Mouse (Mus musculus): ENCODE measurements around the gene Slc25a15.

Slc25a15 gene

DNA sequence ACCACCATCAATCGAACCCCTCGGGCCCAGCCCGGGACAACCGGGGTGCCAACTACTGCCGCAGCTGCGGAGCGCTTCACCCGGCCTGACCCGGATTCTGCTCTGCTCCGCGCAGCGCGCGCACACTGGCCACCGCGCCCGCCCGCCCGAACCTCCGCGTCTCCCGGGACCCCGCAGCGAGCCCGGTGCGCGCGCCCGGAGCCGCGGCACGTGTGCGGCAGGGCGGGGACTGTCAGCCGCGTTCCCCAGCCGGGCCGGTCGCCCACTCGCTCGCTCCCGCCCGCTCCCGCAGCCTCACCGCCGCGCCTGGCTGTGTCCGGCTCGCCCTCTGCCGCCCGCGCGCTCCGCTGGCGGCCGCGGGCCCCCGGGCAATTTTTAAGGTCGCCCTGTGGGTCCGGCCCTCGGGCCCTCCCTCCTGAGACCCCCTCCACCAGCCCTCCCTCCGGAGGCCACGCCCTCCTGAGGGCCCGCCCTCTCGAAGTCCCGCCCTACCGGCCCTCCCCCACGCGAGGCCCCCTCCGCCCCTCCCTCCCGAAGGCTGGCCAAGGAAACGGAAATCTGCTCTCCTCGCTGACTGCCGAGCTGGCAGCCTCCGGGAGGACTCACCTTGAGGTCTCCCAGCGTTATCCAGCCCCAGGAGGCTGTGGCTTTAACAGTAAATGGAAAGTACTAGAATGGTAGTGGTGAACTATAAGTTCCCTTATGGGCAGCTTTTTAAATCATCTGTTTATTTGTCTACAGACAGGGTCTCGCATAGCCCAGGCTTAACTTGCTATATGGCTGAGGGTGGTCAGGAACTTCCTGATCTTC, at the start of gene Slc25a15:
Slc25a15 (minus strand) TSS at position 456 of the 810 bp plus-strand sequence.
- DNase-seq (ENCODE audit: low spot score in 2 of 2) = peak; percentile 88 to 91

DNA sequence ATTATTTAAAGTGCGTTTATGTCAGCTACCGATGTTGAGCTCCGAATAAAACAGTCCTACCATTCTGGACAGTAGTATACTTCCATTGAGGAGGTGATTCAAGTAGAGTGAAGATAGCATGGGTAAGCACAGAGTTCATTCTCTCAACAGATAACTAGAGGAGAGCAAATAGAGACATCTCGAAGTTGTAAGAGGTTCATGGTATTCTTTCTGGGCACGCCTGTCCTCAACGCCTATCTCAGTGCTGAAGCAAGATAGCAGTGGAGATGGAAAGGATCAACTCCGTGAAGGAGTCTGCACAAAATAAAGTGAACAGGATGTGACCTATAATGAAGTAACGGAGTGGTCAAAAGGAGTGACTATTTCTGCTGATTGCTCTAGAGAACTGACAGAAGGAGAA, 13.6 kb upstream of the Slc25a15 start:
- no peak for DNase-seq (ENCODE audit: low spot score in 2 of 2)

DNA sequence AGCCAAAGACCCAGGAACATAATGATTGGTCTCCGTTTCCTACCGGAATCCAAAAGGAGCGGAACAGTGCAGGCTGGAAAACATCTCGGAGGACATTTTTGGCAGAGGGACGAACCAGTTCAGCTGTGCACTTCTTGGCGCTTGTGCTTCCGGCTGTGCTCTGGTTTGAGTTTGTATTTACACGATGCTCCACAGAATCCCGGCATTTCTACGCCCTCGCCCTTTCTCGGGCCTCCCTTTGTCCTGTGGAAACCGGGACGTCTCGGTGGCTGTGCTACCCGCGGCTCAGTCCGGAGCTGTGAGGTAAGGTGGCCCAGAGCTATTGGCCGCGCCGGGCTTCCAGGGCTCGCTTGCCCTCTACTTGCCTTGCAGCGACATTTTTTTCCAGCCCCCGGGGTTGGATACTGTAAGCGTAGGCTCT, 12.9 kb upstream of the Slc25a15 start, which contains the start of gene Mrps31:
Mrps31 (plus strand) TSS at position 80 of the 421 bp plus-strand sequence.
- peak; percentile 51 to 80 for DNase-seq (ENCODE audit: low spot score in 2 of 2)

DNA sequence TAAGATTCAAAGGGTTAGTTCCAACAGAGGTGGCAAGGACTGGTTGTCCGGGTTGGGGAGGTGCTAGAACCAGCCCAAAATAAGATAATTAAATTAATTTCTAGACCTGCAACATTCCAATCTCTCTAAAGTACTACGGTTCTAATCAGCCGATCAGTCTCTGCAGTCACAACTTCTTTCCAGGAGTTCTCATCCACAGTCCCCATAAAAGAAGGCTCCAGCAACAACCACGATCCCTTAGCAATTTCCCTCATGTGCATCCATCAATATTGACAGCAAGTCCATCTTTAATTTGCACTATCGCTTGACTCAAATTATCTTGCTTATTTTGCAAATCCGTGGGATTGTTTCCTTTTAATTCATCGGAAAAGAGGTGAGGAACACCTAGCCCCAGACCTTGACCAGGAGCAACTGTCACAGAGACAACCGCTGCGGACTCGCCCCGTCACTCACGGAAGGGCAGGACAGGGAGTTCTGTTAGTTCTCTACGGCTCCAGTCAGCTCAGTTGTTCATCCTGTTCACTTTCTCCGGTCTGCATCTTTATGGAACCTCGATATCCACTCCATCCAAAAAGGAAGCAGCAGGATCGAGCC, 12.4 kb upstream of the Slc25a15 start:
- DNase-seq (ENCODE audit: low spot score in 2 of 2) = no peak

DNA sequence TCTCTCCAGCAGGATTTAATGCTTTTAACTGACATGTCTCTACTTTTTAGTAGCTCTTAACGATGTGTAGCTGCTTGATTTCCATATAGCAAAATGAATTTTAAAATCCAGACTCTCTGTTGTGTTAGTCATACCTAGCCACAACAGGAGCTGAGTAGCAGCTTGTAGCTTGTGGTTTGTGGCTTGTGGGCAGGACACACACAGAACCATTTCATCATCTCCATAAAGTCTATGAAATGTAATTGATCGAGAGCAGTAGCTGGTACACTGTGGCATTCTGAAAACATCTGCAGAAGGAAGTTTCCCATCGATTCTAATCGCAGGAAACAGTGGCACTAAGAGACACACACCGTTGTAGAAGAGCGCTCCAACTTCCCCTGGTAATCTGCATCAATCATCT, 7.3 kb upstream of the Slc25a15 start:
- no peak for DNase-seq (ENCODE audit: low spot score in 2 of 2)

DNA sequence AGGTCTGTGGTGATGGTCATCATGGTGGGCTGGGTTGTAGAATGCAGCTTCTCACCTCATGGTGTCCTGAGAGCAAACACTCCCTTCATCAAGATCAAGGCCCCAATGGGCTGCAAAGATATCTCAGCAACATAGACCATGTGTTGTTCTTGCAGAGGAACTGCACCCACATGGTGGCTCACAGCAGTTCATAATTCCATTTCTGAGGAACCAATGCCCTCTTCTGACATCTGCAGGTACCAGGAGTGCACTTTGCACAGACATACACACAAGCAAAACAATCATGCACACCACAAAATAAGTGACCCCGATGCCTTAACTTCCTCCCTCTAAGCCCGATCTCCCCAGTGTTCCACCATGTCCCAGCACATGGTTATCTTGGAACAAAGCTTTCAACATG, 4.8 kb upstream of the Slc25a15 start:
- DNase-seq (ENCODE audit: low spot score in 2 of 2) = no peak

DNA sequence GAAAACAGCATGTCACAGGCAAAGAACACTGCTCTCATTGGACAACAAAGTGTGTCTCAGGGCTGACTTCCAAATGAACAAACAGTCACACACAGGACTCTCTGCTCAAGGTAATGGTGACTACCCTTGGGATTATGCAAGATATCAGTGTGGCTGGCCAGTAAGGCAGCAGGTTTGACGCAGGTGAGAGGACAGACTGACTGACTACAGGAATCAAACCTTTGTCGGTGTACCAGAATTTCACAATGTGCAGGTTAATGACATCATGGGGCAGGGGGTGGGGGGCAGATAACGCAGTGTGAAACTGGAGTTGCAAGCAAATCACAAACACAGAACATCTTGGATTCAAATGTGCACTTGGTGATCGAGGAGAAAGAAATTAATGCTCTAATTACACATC, 2.2 kb upstream of the Slc25a15 start:
- DNase-seq (ENCODE audit: low spot score in 2 of 2) = no peak

DNA sequence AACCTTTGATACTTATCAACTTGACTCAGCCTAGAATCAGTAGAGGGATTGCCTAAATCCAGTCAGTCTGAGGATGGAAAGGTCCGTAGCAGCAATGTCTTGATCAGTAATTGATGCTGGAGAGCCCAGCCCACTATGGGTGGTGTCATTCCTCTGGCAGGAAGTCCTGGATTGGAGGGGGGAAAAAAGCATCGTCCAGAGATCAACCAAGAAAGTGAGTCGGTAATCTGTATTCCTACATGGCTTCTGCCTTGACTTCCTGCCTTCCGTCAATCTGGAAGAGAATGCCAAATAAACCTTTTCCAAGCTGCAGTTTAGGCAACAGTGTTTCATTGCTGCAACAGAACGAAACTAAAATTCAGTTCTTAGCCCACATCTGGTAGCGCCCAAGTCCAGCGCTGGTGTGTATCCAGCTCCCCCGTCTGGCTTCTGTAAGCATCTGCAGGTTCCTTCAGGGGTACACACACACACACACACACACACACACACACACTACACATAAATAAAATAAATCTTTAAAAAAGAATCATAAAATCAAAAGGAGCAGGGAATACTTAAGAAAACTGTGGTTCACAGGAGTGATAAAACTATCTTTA, 986 bp upstream of the Slc25a15 start:
- DNase-seq (ENCODE audit: low spot score in 2 of 2) = no peak

DNA sequence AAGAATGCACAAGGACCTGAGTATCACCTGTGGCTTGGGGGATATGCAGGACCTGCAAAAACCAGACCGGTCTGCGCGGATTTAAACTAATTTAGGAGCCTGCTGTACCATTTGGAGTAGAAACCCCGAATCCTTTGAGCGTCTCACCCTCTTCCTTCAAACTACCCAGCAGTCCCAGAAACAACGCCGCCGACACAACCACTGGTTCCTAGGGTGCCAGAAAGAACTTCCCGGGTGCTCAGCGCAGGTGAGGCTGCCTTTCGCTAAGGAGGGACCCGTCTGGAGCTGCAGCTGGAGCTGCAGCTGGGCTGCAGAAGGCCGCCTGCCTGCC, 621 bp downstream of the Slc25a15 start:
- DNase-seq (ENCODE audit: low spot score in 2 of 2) = no peak

DNA sequence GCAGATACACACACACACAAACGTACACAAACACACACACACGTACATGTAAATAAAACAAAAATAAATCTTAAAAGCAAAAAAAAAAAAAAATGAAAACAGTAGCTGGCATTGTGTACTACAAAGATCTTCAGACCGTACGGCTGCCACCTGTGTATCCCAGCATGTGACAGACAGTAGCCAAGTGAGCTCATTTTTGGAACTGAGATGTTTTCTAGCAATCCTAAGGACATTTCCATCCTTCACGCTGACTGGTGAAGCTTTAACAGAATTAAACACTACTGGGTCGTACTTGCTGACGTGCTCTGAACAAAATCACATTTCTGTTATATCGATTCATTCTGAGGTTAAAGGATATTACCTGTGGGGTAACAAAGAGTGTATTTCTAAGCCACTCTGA, 3.1 kb downstream of the Slc25a15 start:
- no peak for DNase-seq (ENCODE audit: low spot score in 2 of 2)

DNA sequence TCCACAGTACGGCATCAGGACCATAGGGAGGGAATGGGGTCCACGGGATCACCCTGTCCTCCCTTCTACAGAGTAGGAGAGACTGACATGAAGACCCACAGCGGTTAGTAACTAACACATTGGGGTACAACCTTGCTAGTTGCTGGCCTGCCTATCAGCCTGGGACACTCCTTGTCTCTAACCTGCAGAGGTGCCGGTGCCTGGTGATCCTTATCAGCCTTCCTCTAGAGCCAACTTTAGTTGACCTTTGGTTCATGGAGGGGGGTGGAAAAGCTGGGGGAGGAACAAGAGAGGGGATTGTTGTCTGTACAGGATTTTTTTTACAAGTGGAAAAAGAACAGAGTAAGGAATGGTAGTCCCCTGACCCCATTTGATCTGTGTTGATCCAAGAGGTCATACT, 3.9 kb downstream of the Slc25a15 start:
- DNase-seq (ENCODE audit: low spot score in 2 of 2) = no peak

DNA sequence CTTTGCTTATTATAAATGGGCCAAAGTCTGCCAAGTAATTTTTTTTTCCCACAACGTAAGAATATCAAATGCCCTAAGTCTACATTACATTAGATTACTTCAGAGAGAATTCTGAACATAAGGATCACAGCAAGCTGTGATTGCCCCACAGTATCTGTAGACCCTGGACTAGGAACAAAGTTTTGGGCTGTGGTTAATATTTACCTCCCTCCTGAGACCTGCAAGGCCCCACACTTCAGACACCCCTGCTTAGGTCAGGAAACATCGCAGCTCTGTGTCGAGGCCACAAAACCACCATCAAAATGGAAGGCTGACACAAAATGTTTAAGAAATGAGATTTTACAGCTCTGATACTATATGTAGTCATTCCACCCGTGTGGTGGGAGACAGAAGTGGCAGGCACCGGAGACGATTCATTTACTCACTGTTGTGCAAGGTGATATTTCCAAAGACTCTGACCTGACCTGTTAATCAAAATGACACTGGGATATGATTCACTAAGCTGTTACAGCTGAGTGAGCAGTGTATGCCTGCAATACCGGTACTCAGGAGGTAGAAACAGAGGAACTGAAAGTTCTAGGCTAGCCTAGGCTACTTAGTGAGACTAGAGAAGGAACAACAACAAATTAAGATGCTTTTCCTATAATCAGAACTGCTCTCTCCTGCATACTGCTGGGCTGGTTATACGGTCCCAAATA, 7.5 kb downstream of the Slc25a15 start:
- no peak for DNase-seq (ENCODE audit: low spot score in 2 of 2)

DNA sequence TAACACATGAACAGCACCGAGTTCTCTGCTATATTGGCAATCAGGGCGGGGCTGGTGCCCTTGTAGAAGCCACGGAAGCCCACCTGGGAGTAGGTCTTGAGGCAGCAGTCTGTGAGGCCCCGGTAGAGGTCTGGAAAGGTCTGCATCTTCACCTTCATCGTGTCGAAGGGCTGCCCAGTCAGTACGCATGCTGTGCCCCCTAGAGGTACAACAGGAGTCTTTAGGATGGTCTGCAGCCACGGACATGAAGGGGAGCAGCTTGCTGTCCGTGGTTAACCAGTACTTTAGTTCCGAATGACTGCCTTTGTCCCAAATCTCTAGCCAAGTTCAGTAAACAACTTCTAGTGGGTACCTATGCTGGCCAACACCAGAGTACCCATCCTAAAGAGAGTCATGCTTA, 8.5 kb downstream of the Slc25a15 start:
- no peak for DNase-seq (ENCODE audit: low spot score in 2 of 2)

DNA sequence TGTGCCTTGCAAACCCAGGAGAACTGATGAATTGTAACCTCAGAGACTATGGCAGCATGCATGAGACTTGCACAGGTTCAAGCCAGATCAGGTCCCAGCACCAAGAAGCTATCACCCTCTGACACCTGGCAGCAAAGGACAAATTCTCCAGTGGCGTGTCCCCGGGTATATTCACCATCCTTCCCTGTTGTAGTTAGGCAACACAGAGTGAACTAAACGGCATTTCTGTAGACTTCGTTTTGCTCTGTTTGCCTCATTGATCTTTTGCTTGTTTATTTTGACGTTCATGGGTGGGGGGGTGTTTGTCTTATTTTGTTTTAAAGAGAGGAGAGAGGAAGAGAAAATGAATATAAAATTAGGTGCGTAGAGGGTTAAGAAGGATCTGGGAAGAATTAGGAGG, 13.2 kb downstream of the Slc25a15 start:
- DNase-seq (ENCODE audit: low spot score in 2 of 2) = no peak

DNA sequence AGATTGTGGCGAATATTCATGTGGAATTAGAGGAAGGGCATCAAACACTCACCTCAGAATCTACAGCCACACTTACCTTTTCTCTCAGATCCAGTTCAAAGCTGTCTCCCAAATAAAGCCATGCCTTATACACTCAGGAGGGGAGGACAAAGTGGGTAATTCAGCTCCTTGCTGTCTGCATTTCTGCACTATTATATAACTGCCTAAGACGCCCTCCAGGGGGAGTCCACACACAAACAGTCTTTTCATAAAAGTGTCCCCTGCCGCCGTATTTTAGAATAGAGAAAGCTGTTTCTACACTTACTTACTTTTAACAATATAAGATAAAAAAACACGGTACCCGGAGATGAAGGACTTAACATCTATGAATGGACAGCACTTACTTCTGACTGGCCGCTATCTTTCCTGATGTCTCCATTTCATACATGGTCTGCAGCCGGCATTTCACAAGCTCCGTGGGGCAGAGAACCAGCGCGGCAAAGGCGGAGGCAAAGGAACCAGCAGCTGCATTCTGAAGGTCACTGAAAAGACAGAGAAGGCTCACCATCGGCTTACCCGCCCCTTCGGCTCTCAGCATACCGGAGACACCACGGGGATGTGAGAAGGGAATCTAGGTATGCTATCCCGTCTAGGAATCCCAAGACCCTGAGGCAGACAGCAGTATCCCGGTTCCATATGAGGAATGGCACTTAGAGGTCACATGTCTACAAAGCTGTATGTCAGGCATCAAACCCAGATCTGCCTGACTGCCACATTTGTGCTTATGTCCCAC, 15.4 kb downstream of the Slc25a15 start:
- no peak for DNase-seq (ENCODE audit: low spot score in 2 of 2)

DNA sequence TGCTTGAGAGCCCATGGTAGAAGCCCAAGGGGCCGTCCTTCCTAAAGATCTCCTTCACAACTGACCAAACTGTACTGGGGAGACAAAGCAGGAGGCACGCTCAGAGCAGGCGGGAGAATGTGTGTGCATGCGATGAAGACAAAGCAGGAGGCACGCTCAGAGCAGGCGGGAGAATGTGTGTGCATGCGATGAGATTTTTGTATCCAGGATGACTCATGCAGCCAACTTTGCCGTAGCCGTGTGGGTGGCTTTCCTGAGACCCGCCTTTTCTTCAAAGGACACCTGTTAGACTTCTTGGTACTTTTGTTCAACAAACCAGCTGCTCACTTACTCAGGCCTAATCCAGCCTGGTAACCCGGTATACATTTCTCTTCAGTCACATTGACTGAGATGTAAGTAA, 17.5 kb downstream of the Slc25a15 start:
- DNase-seq (ENCODE audit: low spot score in 2 of 2) = no peak

DNA sequence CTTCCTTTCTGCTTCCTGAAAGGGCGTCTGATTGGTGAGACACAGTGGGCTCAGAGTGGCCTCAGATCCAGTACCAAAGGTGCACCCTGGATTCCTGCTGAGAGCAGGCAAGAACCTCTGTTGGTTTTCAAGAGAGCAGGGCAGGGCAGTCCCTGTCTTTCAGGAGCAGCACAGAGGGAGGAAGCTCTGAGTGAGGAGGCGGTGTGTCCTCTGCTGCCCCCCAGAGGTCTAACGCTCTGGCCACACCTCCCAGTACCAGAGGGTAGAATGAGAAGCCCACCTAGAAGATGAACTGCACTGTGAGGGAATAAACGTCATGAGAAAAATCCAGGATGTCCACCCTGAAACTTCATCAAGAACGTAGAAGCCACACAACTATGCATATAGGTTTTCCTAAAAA, 21.5 kb downstream of the Slc25a15 start:
- peak; percentile 23 to 67 for DNase-seq (ENCODE audit: low spot score in 2 of 2)

DNA sequence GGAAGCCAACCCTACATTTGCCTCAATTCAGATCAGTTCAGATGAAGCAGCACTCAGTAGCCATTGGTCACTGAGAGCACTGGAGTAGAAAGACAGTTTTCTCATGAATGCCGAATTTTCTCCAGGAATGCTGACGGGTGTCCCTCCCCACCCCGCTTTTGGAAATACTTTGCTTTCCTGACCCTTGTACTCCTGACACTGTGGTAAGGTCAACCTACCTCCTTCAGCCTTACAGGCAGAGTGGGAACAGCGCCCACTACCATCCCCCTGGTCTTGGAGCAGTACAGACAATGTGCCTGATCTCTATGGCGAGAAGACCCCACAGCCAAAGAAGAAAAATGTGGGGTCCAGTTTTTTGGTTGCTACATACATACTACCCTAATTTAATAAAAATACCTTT, 22.1 kb downstream of the Slc25a15 start:
- DNase-seq (ENCODE audit: low spot score in 2 of 2) = no peak

DNA sequence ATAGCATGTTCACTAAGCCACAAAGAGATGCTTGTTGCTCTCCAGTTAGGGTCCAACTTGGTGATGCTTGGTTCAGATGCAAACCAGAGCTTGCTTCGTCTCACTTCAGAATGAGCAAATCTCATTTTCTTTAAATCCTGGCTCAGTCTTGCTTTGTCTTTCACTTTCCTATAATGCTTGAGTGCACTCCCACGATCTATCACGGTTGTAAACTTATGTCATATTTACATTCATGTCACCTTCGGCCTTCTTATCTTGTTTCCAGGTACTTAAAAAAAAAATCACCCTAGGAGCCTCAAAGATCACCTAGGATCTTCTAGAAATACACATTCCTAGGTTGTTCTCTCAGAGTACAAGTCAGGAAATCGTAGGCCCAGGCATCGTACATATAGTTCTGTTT, 38.5 kb downstream of the Slc25a15 start:
- no peak for DNase-seq (ENCODE audit: low spot score in 2 of 2)

DNA sequence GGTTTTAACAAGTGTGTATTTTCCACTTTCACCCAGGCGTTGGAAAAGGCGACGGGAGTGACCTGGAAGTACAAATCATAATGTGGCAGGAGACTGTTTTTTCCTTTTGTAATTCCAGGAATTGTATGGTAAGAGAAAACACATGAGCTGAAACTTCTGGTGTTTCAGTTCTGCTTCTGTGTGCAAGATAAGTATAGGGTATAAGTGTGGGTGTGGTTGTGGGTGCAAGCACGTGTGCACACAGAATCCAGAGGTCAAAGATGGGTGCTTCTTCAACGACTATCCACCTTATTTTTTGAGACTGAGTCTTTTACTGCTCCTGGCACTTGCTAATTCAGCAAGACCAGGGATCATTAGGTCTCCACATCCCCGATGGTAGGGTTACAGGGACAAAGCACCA, 39.0 kb downstream of the Slc25a15 start:
- DNase-seq (ENCODE audit: low spot score in 2 of 2) = no peak

DNA sequence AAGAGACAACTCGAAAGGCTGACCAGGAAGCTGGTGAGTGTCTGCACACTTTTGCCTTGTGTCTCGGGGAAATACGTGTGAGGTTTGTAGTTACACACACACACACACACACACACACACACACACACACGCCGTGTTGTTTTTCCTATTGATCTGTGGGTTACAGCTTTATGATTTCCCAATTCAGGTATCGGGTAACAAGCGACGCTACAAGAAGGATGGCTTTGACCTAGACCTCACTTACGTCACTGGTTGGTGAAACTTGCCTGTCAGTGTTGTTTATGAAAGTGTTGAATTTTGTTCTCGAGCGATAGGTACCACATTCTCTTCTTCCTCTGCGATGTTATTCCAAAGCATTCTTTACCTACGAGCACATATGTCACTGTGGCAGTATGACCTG, 63.0 kb downstream of the Slc25a15 start:
- no peak for DNase-seq (ENCODE audit: low spot score in 2 of 2)
